Mouse (Mus musculus): ENCODE results near the gene Prl7a2. TPM values are rescaled to one million over a fixed set of nuclear protein-coding genes. Genes with fewer than 3 reads are reported as not detected.

Gene Prl7a2
- total RNA-seq (2012; rRNA removed) (not detected in 2 replicates), total RNA-seq (2014; rRNA removed) (not detected in 2 replicates), polyA plus RNA-seq (2012; ENCODE audit: insufficient read length, low read depth) (not detected in 2 replicates)

- Histone ChIP-seq H3K9me3 (replicated peaks; ENCODE audit: low read length) (no peaks in the 10 kb centered on the region), H3K36me3 (replicated peaks in 1 of 2; ENCODE audit: control insufficient read depth in 1 of 2, insufficient read depth in 1 of 2, low read length in 1 of 2) (no peaks in the 10 kb centered on the region), H3K4me1 (ENCODE audit: control insufficient read depth in 1 of 2, insufficient read depth in 2 of 2) (no peaks in the 10 kb centered on the region), H3K4me3 (replicated peaks in 1 of 3; ENCODE audit: low read depth in 2 of 3, low read length in 2 of 3, poor library complexity in 1 of 3) (no peak within 1 kb of the TSS), H3K4me2 (ENCODE audit: insufficient read depth, low read depth, poor library complexity, severe bottlenecking) (no peak within 1 kb of the TSS), H3K27me3 (replicated peaks) (no peaks in the 10 kb centered on the region), H3K27ac (ENCODE audit: insufficient read depth, low read depth) (no peak within 1 kb of the TSS), H3K9ac (ENCODE audit: insufficient read depth, low read depth) (no peak within 1 kb of the TSS), H3K79me2 (replicated peaks; ENCODE audit: control insufficient read depth, extremely low read depth, insufficient read depth, poor library complexity, severe bottlenecking) (no peaks in the 10 kb centered on the region)
- no peak for TF ChIP-seq POLR2A (IDR thresholded peaks at IDR 0.05; ENCODE audit: low read depth, low read length)
- TF ChIP-seq ELF1 (IDR thresholded peaks at IDR 0.05; ENCODE audit: low read depth, low read length) = no peak
- no peak for TF ChIP-seq USF1 (IDR thresholded peaks at IDR 0.05; ENCODE audit: low read depth, low read length)
- TF ChIP-seq MAZ (IDR thresholded peaks at IDR 0.05; ENCODE audit: low read depth, low read length) = no peak
- no peak for TF ChIP-seq E2F4 (IDR thresholded peaks at IDR 0.05; ENCODE audit: insufficient replicate concordance, low read depth, low read length)
- no peak for TF ChIP-seq JUN (IDR thresholded peaks at IDR 0.05; ENCODE audit: insufficient read depth, low read depth, low read length)
- no peak for TF ChIP-seq JUND (conservative IDR thresholded peaks at IDR 0.05; ENCODE audit: low read depth, low read length)
- no peak for TF ChIP-seq TBP (conservative IDR thresholded peaks at IDR 0.05; ENCODE audit: low read depth, low read length)
- in situ Hi-C loops (cut with MboI; ENCODE audit: low pct_ligation_motif_present, low pct_unique_long_range_greater_than_20kb, low sequenced_read_pairs) (no loop called here), dilution Hi-C loops (cut with MboI; ENCODE audit: extremely low pct_ligation_motif_present, extremely low pct_unique_long_range_greater_than_20kb, low sequenced_read_pairs) (no loop called here)
- no peak for DNase-seq (ENCODE audit: extremely low read depth)
These were observed at the start of gene Prl7a2 for GRCm38 (mm10) chr13:27667936-27668335. TSS of gene Prl7a2 (minus strand) at chr13:27668036.

GRCm38 (mm10) chr13:27716636-27717035, 48.8 kb upstream of the Prl7a2 start, which contains the start of gene Prl7d1:
TSS of gene Prl7d1 (minus strand) at chr13:27716736.
- in situ Hi-C loops (cut with MboI; ENCODE audit: low pct_ligation_motif_present, low pct_unique_long_range_greater_than_20kb, low sequenced_read_pairs) = no loop called here
- H3K79me2 ChIP-seq (replicated peaks; ENCODE audit: control insufficient read depth, extremely low read depth, insufficient read depth, poor library complexity, severe bottlenecking) = no peaks in the 10 kb centered on the region

GRCm38 (mm10) chr13:27706521-27706920, 38.7 kb upstream of the Prl7a2 start:
- no peak overlapping the region for H3K4me2 ChIP-seq (ENCODE audit: insufficient read depth, low read depth, poor library complexity, severe bottlenecking)
- H3K79me2 ChIP-seq (replicated peaks; ENCODE audit: control insufficient read depth, extremely low read depth, insufficient read depth, poor library complexity, severe bottlenecking) = no peaks in the 10 kb centered on the region
- TF ChIP-seq MAX (IDR thresholded peaks at IDR 0.05; ENCODE audit: low read length) = no peak
- no peak for TF ChIP-seq HCFC1 (IDR thresholded peaks at IDR 0.05; ENCODE audit: low read depth, low read length)
- no peak for TF ChIP-seq E2F4 (IDR thresholded peaks at IDR 0.05; ENCODE audit: insufficient replicate concordance, low read depth, low read length)
- no peak for TF ChIP-seq USF2 (conservative IDR thresholded peaks at IDR 0.05; ENCODE audit: low read depth, low read length)
- no peak for TF ChIP-seq ZKSCAN1 (IDR thresholded peaks at IDR 0.05; ENCODE audit: borderline replicate concordance, low read depth, low read length)
- H3K9me3 ChIP-seq (replicated peaks; ENCODE audit: low read length) = no peaks in the 10 kb centered on the region
- no peaks in the 10 kb centered on the region for H3K27me3 ChIP-seq (replicated peaks)
- H3K9ac ChIP-seq (ENCODE audit: insufficient read depth, low read depth) = no peak overlapping the region
- H3K36me3 ChIP-seq (replicated peaks in 1 of 2; ENCODE audit: control insufficient read depth in 1 of 2, insufficient read depth in 1 of 2, low read length in 1 of 2) = no peaks in the 10 kb centered on the region
- dilution Hi-C loops (cut with MboI; ENCODE audit: extremely low pct_ligation_motif_present, extremely low pct_unique_long_range_greater_than_20kb, low sequenced_read_pairs) (no loop called here), in situ Hi-C loops (cut with MboI; ENCODE audit: low pct_ligation_motif_present, low pct_unique_long_range_greater_than_20kb, low sequenced_read_pairs) (no loop called here)
- no peak overlapping the region for H3K4me3 ChIP-seq (replicated peaks in 1 of 3; ENCODE audit: low read depth in 2 of 3, low read length in 2 of 3, poor library complexity in 1 of 3)
- H3K4me1 ChIP-seq (ENCODE audit: control insufficient read depth in 1 of 2, insufficient read depth in 2 of 2) = no peaks in the 10 kb centered on the region
- DNase-seq (ENCODE audit: extremely low read depth) = no peak
- no peak overlapping the region for H3K27ac ChIP-seq (ENCODE audit: insufficient read depth, low read depth)

More at GRCm38 (mm10) chr13:27716636-27717035, 48.8 kb upstream of the Prl7a2 start, which contains the start of gene Prl7d1:
- no peaks in the 10 kb centered on the region for H3K27me3 ChIP-seq (replicated peaks)
- TF ChIP-seq MEF2A (IDR thresholded peaks at IDR 0.05; ENCODE audit: borderline replicate concordance, low read depth, low read length) (no peak), HCFC1 (IDR thresholded peaks at IDR 0.05; ENCODE audit: low read depth, low read length) (no peak), RCOR1 (conservative IDR thresholded peaks at IDR 0.05; ENCODE audit: low read depth, low read length) (no peak), ZMIZ1 (IDR thresholded peaks at IDR 0.05; ENCODE audit: low read depth, low read length) (no peak), POLR2A (IDR thresholded peaks at IDR 0.05; ENCODE audit: low read depth, low read length) (no peak), ETS1 (conservative IDR thresholded peaks at IDR 0.05; ENCODE audit: low read depth, low read length) (no peak), USF1 (IDR thresholded peaks at IDR 0.05; ENCODE audit: low read depth, low read length) (no peak), TBP (conservative IDR thresholded peaks at IDR 0.05; ENCODE audit: low read depth, low read length) (no peak), POLR2AphosphoS2 (IDR thresholded peaks at IDR 0.05; ENCODE audit: low read depth, low read length) (no peak), NRF1 (IDR thresholded peaks at IDR 0.05; ENCODE audit: low read depth, low read length) (no peak), RAD21 (IDR thresholded peaks at IDR 0.05; ENCODE audit: low read depth, low read length) (no peak), PAX5 (IDR thresholded peaks at IDR 0.05; ENCODE audit: low read length) (no peak), MAFK (IDR thresholded peaks at IDR 0.05; ENCODE audit: insufficient replicate concordance, low read length) (no peak), MYC (IDR thresholded peaks at IDR 0.05; ENCODE audit: low read depth, low read length) (no peak)
- no peak within 1 kb of the TSS for H3K27ac ChIP-seq (ENCODE audit: insufficient read depth, low read depth)
- H3K9me3 ChIP-seq (replicated peaks; ENCODE audit: low read length) = no peaks in the 10 kb centered on the region
- no peak within 1 kb of the TSS for H3K9ac ChIP-seq (ENCODE audit: insufficient read depth, low read depth)
- no peak within 1 kb of the TSS for H3K4me3 ChIP-seq (replicated peaks in 1 of 3; ENCODE audit: low read depth in 2 of 3, low read length in 2 of 3, poor library complexity in 1 of 3)
- no peaks in the 10 kb centered on the region for H3K4me1 ChIP-seq (ENCODE audit: control insufficient read depth in 1 of 2, insufficient read depth in 2 of 2)
- no peak within 1 kb of the TSS for H3K4me2 ChIP-seq (ENCODE audit: insufficient read depth, low read depth, poor library complexity, severe bottlenecking)
- no peaks in the 10 kb centered on the region for H3K36me3 ChIP-seq (replicated peaks in 1 of 2; ENCODE audit: control insufficient read depth in 1 of 2, insufficient read depth in 1 of 2, low read length in 1 of 2)
- no peak for DNase-seq (ENCODE audit: extremely low read depth)
- dilution Hi-C loops (cut with MboI; ENCODE audit: extremely low pct_ligation_motif_present, extremely low pct_unique_long_range_greater_than_20kb, low sequenced_read_pairs) = no loop called here

All from CH12.LX (cell line).